Comparison of ENCODE assay signal across 7 mouse cellular contexts in the genomic region with DNA sequence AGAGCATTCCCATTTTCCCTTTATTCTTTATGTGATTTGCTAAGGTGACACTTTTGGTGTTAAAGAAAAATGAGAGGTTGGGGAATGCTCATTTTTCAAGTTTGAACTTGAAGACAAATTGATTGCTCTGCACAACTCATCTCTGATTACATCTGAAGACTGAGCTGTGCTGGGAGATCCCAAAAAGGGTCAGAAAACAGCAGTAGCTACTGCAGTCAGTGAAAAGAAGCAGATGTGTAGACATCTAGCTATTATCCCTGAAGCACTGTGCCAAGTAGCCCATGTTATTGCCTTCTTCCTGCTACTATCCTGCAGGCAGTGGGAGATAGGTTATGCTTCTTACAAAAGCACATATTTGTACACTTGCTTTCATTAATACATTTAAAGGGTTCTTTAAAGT. TPM values are rescaled to one million over a fixed set of nuclear protein-coding genes. Genes with fewer than 3 reads are reported as not detected.
"Had no signal": no experiment of that assay in that cellular context is flagged by ENCODE, and none has a peak within 500 bp of the region (broad histone marks: within the 10 kb centered on the region; RNA-seq: fewer than 3 reads in every experiment).

No protein-coding gene starts in this region.

RNA-seq across cellular contexts. Expression of a gene that starts 29.1 kb away (rescaled TPM):
- polyA plus RNA-seq: midbrain, embryonic 10.5 days; midbrain, embryonic 12.5 days; midbrain, embryonic 14.5 days; midbrain, postnatal 0 days; neural tube, embryonic 12.5 days had no signal

RNA-seq across cellular contexts. Expression of a gene that starts 29.2 kb away (rescaled TPM):
- polyA plus RNA-seq: lung, embryonic 14.5 days; lung, embryonic 16.5 days; midbrain, embryonic 10.5 days; midbrain, embryonic 12.5 days; midbrain, embryonic 14.5 days; midbrain, postnatal 0 days; neural tube, embryonic 12.5 days had no signal

RNA-seq across cellular contexts. Expression of a gene that starts 40.4 kb away (rescaled TPM):
- polyA plus RNA-seq: lung, embryonic 14.5 days; midbrain, embryonic 10.5 days; midbrain, embryonic 12.5 days; midbrain, embryonic 14.5 days; midbrain, postnatal 0 days; neural tube, embryonic 12.5 days had no signal
